Mouse (Mus musculus) embryo, embryonic 11.5 days (tissue): ENCODE results near the gene Adnp.
A peak's percentile ranks its signal among the peaks of the same experiment; 100 is the strongest.

Source experiments
- DNase-seq: peaks from one replicate; pipeline ENCODE4 v3.0.0-alpha.2; 2012; ENCODE audit warnings: low read depth, low spot score

Adnp gene

DNA sequence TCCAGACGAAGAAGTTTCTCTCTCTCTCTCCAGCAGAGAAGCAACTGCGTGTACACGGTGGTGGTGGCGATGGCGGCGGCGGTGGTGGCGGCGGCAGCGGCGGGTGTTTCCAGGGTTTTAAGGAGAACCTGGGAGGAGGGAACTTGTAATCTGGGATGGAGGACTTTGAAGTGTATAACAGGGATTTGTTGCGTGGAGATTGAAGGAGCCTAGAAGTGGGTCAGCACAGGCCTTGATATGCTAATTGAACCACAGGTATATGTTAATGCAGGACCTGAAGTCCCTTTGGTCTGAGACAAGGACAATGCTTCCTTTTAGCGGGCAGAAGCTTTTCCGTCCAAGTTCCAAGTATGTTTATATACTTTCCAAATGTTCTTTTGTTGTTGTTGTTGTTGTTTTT lies 50.6 kb downstream of the Adnp start:
- DNase-seq: no peak

DNA sequence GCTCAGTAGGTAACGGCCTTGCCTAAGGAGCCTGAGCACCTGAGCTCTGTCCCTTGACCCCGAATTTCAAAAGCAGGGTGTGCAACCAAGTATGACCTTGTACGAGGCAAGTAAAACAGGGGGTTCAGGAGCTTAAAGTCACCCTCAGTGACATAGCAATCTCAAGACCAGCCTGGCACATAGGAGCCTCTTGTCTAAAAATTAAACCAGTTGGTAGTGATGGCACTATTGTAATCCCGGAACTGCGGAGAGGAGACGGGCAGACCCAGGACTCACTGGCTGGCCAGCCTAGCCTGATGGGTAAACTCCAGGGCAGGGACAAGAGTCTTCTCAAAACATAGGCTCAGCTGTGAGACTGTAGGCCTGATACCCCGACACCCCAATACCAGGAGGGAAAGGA lies 51.2 kb downstream of the Adnp start:
- DNase-seq: no peak

DNA sequence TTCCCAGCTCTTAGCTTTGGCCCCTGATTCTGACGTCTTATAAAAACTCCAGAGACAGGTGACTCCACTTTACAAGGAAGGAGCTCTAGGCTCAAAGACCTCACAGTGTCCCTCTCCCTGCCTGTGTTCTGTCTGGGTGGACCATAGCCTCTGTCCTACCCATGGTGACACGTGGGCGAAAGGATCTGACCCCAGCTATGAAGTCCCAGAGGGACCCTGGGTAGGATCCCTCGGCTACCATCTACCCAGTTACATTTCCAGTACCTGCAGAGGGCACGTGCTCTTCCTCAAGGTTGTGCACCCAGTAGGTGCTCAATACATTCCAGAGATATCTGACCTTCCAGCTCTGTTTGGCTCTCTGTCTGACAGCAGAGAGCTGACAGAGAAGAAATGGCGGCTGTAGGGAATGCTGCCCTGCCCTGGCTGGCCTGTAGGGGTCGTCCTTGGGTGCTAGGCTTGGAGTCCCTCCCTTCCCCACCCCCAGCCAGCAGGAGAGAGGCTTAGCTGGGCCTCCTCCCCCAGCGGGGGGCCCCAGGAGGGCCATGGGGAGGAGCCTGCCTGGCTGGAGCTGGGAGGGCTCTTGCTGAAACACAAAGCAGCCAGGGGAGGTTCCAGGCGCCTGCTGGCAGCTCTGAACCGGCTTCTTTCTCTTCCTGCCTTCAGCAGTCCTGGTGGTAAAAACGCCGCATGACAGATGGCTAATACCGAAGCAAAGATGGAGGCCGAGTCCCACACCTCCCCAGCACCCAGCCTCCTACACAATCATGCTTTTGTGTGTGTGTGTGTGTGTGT lies 52.6 kb downstream of the Adnp start:
- DNase-seq: peak; percentile 93

DNA sequence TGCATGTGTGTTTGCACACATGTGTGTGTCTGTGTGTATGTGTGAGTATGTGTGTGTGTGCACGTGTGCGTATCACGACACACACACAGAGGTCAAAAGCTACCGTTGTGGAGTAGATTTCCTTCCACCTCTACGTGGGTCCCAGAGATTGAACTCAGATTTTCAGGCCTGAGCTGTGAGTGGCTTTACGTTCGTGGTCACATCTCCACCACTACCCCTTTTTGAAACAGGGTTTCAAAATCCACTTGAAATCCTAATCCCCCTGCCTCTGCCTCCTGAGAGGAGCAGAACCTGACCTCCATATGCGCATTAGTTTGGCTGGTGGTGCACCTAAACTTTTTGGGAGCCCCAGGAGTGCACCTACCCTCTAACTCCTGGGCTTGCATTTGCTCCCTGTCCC lies 57.7 kb downstream of the Adnp start:
- DNase-seq: no peak

DNA sequence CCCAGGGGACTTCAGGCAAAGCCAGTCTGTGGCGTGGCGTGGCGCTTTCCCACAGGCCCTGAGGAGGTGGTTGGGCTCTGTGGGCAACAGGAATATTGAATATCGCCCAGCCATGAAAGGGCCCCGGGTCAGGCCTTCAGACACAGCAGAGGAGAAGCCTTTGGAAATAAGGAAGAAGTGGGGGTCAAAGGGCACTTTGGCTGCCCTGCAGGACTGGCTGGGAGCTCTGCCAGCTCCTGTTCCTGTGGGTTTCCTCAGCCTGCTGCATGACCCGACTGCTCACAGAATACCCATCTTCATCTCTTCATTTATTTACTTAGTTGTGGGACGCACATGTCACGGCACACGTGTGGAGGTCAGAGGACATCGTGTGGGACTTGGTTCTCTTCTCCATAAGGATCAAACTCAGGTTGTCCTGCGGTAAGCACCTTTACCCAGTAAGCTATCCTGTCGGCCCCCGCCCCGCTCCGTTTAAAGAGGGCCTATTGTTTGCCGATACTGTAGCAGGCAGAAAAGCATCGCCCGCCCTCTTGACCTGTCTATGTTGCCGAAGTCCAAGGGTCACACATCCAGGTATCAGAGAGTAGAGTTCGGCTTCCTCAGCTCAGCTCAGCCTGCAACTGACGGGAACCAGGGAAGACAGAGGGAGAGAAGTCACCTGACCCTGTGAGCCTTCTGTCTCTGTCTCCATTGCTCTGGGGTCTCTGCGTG lies 59.0 kb downstream of the Adnp start:
- DNase-seq: no peak

DNA sequence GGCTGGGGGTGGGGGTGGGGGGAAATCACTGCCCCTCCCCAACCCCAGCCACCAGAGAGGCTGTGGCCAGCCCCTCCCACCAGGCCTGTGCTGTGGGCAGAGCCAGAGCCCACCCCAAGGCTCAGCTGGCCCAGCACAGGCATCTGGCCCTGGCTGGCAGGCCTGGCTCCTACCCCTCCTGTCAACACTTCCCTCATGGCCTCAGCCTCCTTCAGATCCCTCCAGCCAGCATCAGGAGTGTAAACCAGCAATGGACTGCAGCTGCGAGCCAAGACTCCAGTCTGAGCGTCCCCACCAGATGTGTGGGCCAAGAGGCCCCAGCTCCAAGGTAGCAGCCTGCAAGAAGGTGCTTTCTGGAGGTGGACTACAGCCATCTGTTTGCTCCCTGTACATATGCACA lies 61.5 kb downstream of the Adnp start:
- DNase-seq: no peak

DNA sequence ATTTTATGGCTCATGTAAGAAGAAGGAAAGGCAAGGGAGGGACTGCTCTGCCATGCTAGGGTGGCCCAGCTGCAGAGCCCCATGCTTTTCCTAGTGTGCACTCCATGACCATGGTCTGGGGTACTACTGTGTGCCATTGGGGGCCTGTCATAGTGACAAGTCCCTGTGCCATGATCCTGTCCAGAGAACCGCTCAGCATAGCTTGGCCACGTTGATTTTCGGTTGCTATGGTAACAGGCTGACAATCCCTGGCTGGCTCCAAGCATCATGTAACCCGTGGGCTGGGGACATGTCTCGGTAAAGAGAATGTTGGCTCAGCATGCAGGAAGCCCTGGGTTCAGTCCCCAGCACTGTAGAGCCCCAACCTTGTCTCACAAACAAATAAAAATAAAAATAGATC lies 63.1 kb downstream of the Adnp start:
- no peak for DNase-seq

- no peak for DNase-seq
These were observed 69.8 kb downstream of the Adnp start for GRCm38 (mm10) chr2:168137161-168137560.
